Mouse (Mus musculus): Measurements from ENCODE around the gene A730015C16Rik.

A730015C16Rik gene

GRCm38 (mm10) chr4:108848505-108848848, at the start of gene A730015C16Rik:
Gene A730015C16Rik (minus strand): TSS chr4:108848619.
- DNase-seq (ENCODE audit: low read depth, low spot score), result peak; percentile 7

- DNase-seq (ENCODE audit: low read depth, low spot score), result no peak
Measured at GRCm38 (mm10) chr4:108890876-108891275, 42.5 kb upstream of the A730015C16Rik start.

DNA sequence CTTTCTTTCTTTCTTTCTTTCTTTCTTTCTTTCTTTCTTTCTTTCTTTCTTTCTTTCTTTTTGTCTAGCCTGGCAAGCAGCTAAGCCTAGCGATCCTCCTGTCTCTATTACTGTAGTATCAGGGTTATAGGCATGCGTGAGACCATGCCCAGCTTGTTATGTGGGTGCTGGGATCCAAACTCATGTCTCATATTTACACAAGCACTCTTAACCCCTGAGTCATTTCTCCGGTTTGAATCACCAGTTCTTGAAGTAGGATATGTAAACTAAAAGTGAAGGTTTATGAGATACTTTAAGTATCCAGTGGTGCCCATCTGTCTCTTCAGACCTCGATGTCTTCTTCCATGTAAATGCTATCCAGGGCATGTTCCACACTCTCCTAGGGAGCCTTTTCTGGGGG, 39.0 kb upstream of the A730015C16Rik start:
- no peak for DNase-seq (ENCODE audit: low read depth, low spot score)

DNA sequence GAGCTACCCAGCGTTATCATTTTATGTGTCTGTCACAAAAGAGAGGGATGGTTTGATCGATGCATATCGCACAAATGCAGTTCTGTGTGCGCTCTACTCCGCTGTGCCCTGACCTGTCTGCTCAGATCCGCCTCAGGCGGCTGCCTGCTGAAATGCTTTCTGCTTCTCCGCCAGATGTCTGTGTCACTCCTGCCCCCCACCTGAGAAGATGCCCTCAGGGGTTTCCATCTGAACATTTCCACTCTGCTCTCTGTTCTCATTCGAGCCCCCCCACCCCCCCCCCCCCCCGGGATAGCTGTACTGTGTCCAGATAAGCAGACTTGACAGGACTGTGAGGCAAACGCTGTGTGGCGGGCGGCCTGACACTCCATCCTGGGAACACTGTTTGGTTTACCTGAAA, 35.4 kb upstream of the A730015C16Rik start:
- no peak for DNase-seq (ENCODE audit: low read depth, low spot score)

GRCm38 (mm10) chr4:108878963-108879822, 30.8 kb upstream of the A730015C16Rik start, which contains the start of gene Rab3b:
Gene Rab3b (plus strand): TSS chr4:108879063.
- no peak for DNase-seq (ENCODE audit: low read depth, low spot score)

DNA sequence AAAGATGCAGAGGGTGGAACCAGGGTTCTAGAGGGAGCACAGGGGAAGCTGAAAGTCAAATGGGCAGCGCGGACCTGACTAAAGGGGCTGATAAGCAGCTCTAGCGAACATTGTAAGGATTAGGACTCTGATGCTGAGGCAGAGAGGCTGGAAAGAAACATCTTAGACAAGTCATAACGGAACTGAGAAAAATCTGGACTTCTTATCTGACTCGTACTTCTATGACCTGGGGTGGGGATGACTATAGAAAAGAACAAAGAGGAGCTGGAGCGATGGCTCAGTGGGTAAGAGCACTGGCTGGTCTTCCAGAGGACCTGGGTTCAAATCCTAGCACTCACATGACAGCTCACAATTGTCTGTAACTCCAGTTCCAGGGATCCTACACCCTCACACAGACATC, 29.5 kb upstream of the A730015C16Rik start:
- no peak for DNase-seq (ENCODE audit: low read depth, low spot score)

DNA sequence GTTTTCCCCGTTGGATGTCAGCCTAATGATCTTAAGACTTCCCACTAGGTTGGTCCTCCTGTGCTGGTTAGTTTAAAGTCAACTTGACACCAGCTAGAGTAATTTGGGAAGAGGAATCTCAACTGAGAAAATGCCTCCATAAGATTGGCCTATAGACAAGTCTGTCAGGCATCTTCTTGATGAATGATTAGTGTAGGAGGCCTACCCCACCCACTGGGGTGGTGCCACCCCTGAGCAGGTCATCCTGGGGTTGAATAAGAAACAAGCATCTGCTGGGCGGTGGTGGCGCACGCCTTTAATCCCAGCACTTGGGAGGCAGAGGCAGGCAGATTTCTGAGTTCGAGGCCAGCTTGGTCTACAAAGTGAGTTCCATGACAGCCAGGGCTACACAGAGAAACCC, 25.3 kb upstream of the A730015C16Rik start:
- DNase-seq (ENCODE audit: low read depth, low spot score), result no peak

GRCm38 (mm10) chr4:108869730-108870374, 21.4 kb upstream of the A730015C16Rik start:
- peak; percentile 74 for DNase-seq (ENCODE audit: low read depth, low spot score)

DNA sequence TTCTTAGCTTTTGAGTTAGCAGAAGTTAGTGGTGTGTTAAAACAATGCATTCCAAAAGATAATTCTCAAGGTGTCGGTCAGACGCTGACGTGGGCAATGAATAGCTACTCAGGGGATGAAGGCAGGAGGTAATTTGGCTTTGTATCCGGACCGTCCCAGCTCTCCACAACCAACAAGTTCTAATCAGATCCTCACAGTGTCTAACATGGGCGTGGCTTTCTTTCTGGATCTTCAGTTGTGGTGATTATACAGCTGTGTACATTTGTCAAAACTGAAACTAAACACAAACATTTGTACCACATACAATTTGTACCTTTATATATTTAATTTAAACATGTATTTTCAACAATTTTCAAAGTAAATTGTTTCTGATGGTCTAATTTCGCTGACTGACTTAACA, 18.4 kb upstream of the A730015C16Rik start:
- no peak for DNase-seq (ENCODE audit: low read depth, low spot score)

- DNase-seq (ENCODE audit: low read depth, low spot score), result peak; percentile 82
Measured at GRCm38 (mm10) chr4:108847715-108848504, 509 bp downstream of the A730015C16Rik start, which contains the start of gene Kti12. Gene Kti12 (plus strand): TSS chr4:108847785.

DNA sequence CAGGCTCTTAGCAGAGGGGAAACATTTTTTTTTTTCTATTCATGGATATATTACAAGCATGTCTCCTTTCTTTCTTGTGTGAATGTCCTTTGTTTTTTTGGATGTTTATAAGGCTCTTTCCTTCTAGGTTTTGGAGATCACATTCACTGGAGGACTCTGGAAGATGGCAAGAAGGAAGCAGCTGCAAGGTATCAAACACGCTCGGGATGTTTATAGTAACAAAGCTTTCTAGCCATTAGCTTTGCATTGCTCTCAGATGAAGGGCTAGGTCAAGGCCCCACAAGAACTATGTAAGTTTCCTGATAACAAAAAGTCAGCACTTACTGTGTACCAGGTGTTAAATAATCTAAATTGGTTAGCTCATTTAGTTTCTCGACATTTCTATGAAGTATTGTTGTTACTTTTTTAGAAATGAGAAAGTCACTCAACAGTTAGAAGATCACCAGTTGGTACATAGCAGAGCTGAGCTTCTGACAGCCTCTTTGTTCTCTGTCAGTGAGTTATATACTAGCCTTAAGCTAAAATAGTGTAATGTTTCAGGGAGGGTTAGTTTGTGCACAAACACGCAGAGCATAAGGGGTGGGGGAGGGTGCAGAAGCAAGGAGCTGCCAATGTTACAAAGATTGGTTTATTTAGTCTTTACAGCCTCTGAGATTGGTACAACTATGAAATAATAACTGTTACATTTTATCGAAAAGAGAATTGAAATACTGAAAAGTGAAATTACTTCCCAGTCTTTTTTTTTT, 2.4 kb downstream of the A730015C16Rik start:
- no peak for DNase-seq (ENCODE audit: low read depth, low spot score)

DNA sequence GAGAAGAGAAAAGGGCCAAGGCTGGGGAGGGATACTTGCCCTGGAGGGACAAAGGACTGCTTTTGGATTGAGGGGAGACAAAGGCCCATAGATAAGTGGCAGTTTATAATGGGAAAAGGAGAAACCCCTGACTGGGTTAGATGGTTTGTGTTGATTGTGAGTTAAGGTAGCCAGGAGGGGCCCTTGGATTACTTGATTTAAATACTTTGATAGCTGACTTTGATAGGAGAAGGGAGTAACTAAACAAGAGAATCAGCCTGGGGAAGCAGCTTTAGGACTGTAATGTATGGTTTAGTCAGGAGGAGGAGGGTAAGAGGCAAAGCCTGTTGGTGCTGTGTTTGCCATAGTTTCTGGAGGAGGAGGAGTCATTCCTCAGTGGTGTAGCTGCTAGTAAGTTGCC, 5.1 kb downstream of the A730015C16Rik start:
- no peak for DNase-seq (ENCODE audit: low read depth, low spot score)

- DNase-seq (ENCODE audit: low read depth, low spot score), result no peak
Measured at GRCm38 (mm10) chr4:108841920-108842578, 6.4 kb downstream of the A730015C16Rik start.

DNA sequence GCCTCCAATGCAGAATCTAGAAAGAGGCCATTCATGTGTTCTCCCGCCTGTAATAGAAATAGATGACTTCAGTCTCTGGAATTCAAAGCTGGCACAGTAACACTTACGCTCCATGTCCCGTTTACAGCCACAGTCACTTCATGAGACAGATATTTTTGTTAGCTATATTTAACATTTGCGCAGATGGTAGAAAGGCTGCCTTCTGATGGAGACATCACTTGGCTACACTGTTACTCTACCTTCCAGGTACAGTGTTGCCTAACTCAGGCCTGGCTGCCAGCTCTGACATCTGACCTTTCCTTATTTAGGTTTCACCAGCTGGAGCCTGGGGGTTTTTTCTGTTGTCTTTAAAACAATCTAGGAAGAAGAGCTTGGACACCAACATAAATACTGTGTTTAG, 10.4 kb downstream of the A730015C16Rik start:
- peak; percentile 19 for DNase-seq (ENCODE audit: low read depth, low spot score)

GRCm38 (mm10) chr4:108835496-108835895, 12.9 kb downstream of the A730015C16Rik start:
- no peak for DNase-seq (ENCODE audit: low read depth, low spot score)

- no peak for DNase-seq (ENCODE audit: low read depth, low spot score)
Measured at GRCm38 (mm10) chr4:108834971-108835311, 13.5 kb downstream of the A730015C16Rik start.

GRCm38 (mm10) chr4:108834115-108834970, 14.1 kb downstream of the A730015C16Rik start, which contains the start of gene Txndc12:
Gene Txndc12 (plus strand): TSS chr4:108834601.
- DNase-seq (ENCODE audit: low read depth, low spot score), result peak; percentile 79

- DNase-seq (ENCODE audit: low read depth, low spot score), result peak; percentile 52
Measured at GRCm38 (mm10) chr4:108833828-108834114, 14.6 kb downstream of the A730015C16Rik start.

DNA sequence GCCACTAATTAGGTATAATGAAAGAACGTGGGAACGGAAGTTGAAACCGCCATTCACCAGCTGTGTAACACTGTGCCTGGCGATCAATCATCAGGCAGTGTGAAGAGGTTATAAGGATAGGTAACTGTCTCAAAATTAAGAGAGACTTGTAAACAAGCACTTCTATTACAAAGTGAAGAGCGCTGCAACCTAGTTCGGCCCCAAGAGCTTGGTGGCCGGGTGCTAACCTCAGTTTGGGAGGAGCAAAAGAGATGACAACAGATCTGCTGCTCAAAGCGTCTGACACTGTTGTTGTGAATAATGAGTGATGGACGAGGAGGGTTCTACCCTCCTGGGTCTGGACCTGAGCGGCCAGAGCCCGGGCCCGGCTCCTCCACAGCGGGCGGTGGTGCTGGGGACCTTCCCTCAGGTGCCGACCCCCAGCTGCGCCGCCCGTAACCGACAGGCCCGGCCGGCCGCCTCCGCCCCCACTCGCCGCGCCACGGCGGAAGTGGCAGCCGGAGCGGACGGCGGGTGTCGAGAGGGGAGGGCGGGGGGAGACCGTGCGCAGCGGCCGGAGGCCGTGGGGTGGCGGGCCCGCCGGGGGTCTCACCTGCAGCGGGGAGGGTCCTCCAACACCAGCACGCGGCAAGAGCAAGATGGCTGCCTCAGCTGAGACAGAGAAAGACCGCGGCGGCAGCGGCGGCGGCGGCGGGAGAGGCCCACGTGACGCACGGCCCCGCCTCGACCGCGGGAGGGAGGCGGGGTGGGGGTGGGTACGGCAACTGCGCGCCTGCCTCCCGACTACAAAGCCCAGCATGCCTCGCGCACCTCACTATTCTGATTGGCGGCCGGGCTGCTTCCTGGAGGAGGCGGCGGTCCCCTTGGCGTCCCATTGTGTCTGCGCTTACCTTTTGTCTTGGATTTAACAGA, 15.2 kb downstream of the A730015C16Rik start, which contains the start of gene Btf3l4:
Btf3l4 (minus strand) TSS at position 699 of the 912 bp plus-strand sequence.
- peak; percentile 88 for DNase-seq (ENCODE audit: low read depth, low spot score)
